Mouse (Mus musculus): ENCODE results near the gene Notch2. TPM values are rescaled to one million over a fixed set of nuclear protein-coding genes. Genes with fewer than 3 reads are reported as not detected.

The Notch2 gene
- polyA plus RNA-seq, 1 experiment, result 16.3 TPM

- Histone ChIP-seq H3K4me1 (ENCODE audit: control insufficient read depth, insufficient read depth, low read length) (0 out of 2 replicates have a peak, but pooled peaks cover 3% of the 10 kb centered on the region), H3K27ac (ENCODE audit: insufficient read depth, low read depth, low read length) (no peak overlapping the region), H3K27me3 (replicated peaks; ENCODE audit: control insufficient read depth, insufficient read depth, low read length) (no peaks in the 10 kb centered on the region), H3K36me3 (ENCODE audit: control insufficient read depth, insufficient read depth, low read length) (no peaks in the 10 kb centered on the region), H3K4me3 (ENCODE audit: insufficient read depth, low read depth, low read length) (no peak overlapping the region)
- WGBS, result 80% methylated on average over 10 of the region's 10 CpGs
- no peak for DNase-seq
- no peak for TF ChIP-seq CTCF (conservative IDR thresholded peaks at IDR 0.05; ENCODE audit: insufficient read depth, insufficient read length, low read depth, low read length)
- TF ChIP-seq POLR2A (IDR thresholded peaks at IDR 0.05; ENCODE audit: low read depth, low read length), result no peak
Observed at GRCm38 (mm10) chr3:97984870-97985506, 28.3 kb upstream of the Notch2 start.

GRCm38 (mm10) chr3:97985691-97986090 is 27.6 kb upstream of the Notch2 start:
- Histone ChIP-seq H3K36me3 (ENCODE audit: control insufficient read depth, insufficient read depth, low read length) (no peaks in the 10 kb centered on the region), H3K27ac (ENCODE audit: insufficient read depth, low read depth, low read length) (no peak overlapping the region), H3K27me3 (replicated peaks; ENCODE audit: control insufficient read depth, insufficient read depth, low read length) (no peaks in the 10 kb centered on the region), H3K4me3 (ENCODE audit: insufficient read depth, low read depth, low read length) (no peak overlapping the region), H3K4me1 (ENCODE audit: control insufficient read depth, insufficient read depth, low read length) (0 out of 2 replicates have a peak, but pooled peaks cover 3% of the 10 kb centered on the region)
- no peak for TF ChIP-seq CTCF (conservative IDR thresholded peaks at IDR 0.05; ENCODE audit: insufficient read depth, insufficient read length, low read depth, low read length)
- no peak for TF ChIP-seq POLR2A (IDR thresholded peaks at IDR 0.05; ENCODE audit: low read depth, low read length)
- WGBS, result 95% methylated on average over 3 of the region's 3 CpGs
- no peak for DNase-seq

- Histone ChIP-seq H3K4me1 (ENCODE audit: control insufficient read depth, insufficient read depth, low read length) (0 out of 2 replicates have a peak, but pooled peaks cover 3% of the 10 kb centered on the region), H3K36me3 (ENCODE audit: control insufficient read depth, insufficient read depth, low read length) (no peaks in the 10 kb centered on the region), H3K27me3 (replicated peaks; ENCODE audit: control insufficient read depth, insufficient read depth, low read length) (no peaks in the 10 kb centered on the region), H3K27ac (ENCODE audit: insufficient read depth, low read depth, low read length) (no peak overlapping the region), H3K4me3 (ENCODE audit: insufficient read depth, low read depth, low read length) (no peak overlapping the region)
- no peak for DNase-seq
- TF ChIP-seq CTCF (conservative IDR thresholded peaks at IDR 0.05; ENCODE audit: insufficient read depth, insufficient read length, low read depth, low read length), result no peak
- no peak for TF ChIP-seq POLR2A (IDR thresholded peaks at IDR 0.05; ENCODE audit: low read depth, low read length)
- WGBS, result over 99% methylated on average over 3 of the region's 3 CpGs
Observed at GRCm38 (mm10) chr3:97987153-97987552, 26.2 kb upstream of the Notch2 start.

GRCm38 (mm10) chr3:97988756-97989155 is 24.6 kb upstream of the Notch2 start:
- Histone ChIP-seq H3K36me3 (ENCODE audit: control insufficient read depth, insufficient read depth, low read length) (no peaks in the 10 kb centered on the region), H3K27me3 (replicated peaks; ENCODE audit: control insufficient read depth, insufficient read depth, low read length) (no peaks in the 10 kb centered on the region), H3K27ac (ENCODE audit: insufficient read depth, low read depth, low read length) (no peak overlapping the region), H3K4me1 (ENCODE audit: control insufficient read depth, insufficient read depth, low read length) (0 out of 2 replicates have a peak, but pooled peaks cover 3% of the 10 kb centered on the region), H3K4me3 (ENCODE audit: insufficient read depth, low read depth, low read length) (no peak overlapping the region)
- TF ChIP-seq POLR2A (IDR thresholded peaks at IDR 0.05; ENCODE audit: low read depth, low read length) (no peak), CTCF (conservative IDR thresholded peaks at IDR 0.05; ENCODE audit: insufficient read depth, insufficient read length, low read depth, low read length) (no peak)
- DNase-seq, result peak; percentile 75
- WGBS, result 59% methylated on average over 4 of the region's 4 CpGs

GRCm38 (mm10) chr3:97990576-97990975 is 22.8 kb upstream of the Notch2 start:
- no peaks in the 10 kb centered on the region for H3K27me3 ChIP-seq (replicated peaks; ENCODE audit: control insufficient read depth, insufficient read depth, low read length)
- H3K36me3 ChIP-seq (ENCODE audit: control insufficient read depth, insufficient read depth, low read length), result no peaks in the 10 kb centered on the region
- TF ChIP-seq POLR2A (IDR thresholded peaks at IDR 0.05; ENCODE audit: low read depth, low read length), result no peak
- TF ChIP-seq CTCF (conservative IDR thresholded peaks at IDR 0.05; ENCODE audit: insufficient read depth, insufficient read length, low read depth, low read length), result no peak

GRCm38 (mm10) chr3:97992289-97992688 is 21.0 kb upstream of the Notch2 start:
- Histone ChIP-seq H3K27me3 (replicated peaks; ENCODE audit: control insufficient read depth, insufficient read depth, low read length) (no peaks in the 10 kb centered on the region), H3K36me3 (ENCODE audit: control insufficient read depth, insufficient read depth, low read length) (no peaks in the 10 kb centered on the region), H3K4me3 (ENCODE audit: insufficient read depth, low read depth, low read length) (no peak overlapping the region), H3K27ac (ENCODE audit: insufficient read depth, low read depth, low read length) (no peak overlapping the region), H3K4me1 (ENCODE audit: control insufficient read depth, insufficient read depth, low read length) (0 out of 2 replicates have a peak, but pooled peaks cover 3% of the 10 kb centered on the region)
- TF ChIP-seq POLR2A (IDR thresholded peaks at IDR 0.05; ENCODE audit: low read depth, low read length), result no peak
- TF ChIP-seq CTCF (conservative IDR thresholded peaks at IDR 0.05; ENCODE audit: insufficient read depth, insufficient read length, low read depth, low read length), result no peak
- DNase-seq, result no peak
- WGBS, result 63% methylated on average over 4 of the region's 4 CpGs

More at GRCm38 (mm10) chr3:97990576-97990975, 22.8 kb upstream of the Notch2 start:
- Histone ChIP-seq H3K27ac (ENCODE audit: insufficient read depth, low read depth, low read length) (no peak overlapping the region), H3K4me1 (ENCODE audit: control insufficient read depth, insufficient read depth, low read length) (0 out of 2 replicates have a peak, but pooled peaks cover 3% of the 10 kb centered on the region), H3K4me3 (ENCODE audit: insufficient read depth, low read depth, low read length) (no peak overlapping the region)
- WGBS, result 86% methylated on average over 5 of the region's 5 CpGs
- peak; percentile 8 for DNase-seq

GRCm38 (mm10) chr3:97993196-97993595 is 20.1 kb upstream of the Notch2 start:
- DNase-seq, result no peak
- Histone ChIP-seq H3K27me3 (replicated peaks; ENCODE audit: control insufficient read depth, insufficient read depth, low read length) (no peaks in the 10 kb centered on the region), H3K4me1 (ENCODE audit: control insufficient read depth, insufficient read depth, low read length) (0 out of 2 replicates have a peak, but pooled peaks cover 3% of the 10 kb centered on the region), H3K36me3 (ENCODE audit: control insufficient read depth, insufficient read depth, low read length) (no peaks in the 10 kb centered on the region), H3K4me3 (ENCODE audit: insufficient read depth, low read depth, low read length) (no peak overlapping the region), H3K27ac (ENCODE audit: insufficient read depth, low read depth, low read length) (no peak overlapping the region)
- 46% methylated on average over 5 of the region's 5 CpGs for WGBS
- TF ChIP-seq CTCF (conservative IDR thresholded peaks at IDR 0.05; ENCODE audit: insufficient read depth, insufficient read length, low read depth, low read length) (no peak), POLR2A (IDR thresholded peaks at IDR 0.05; ENCODE audit: low read depth, low read length) (no peak)

Measured in kidney, adult 2 months (tissue).